Mouse (Mus musculus) embryo, embryonic 9.5 days (tissue): ENCODE data around the gene Ebi3.

Source experiments
- DNase-seq: peaks from one replicate; pipeline ENCODE4 v3.0.0-alpha.2; 2017; ENCODE audit errors: extremely low spot score

Gene Ebi3

DNA sequence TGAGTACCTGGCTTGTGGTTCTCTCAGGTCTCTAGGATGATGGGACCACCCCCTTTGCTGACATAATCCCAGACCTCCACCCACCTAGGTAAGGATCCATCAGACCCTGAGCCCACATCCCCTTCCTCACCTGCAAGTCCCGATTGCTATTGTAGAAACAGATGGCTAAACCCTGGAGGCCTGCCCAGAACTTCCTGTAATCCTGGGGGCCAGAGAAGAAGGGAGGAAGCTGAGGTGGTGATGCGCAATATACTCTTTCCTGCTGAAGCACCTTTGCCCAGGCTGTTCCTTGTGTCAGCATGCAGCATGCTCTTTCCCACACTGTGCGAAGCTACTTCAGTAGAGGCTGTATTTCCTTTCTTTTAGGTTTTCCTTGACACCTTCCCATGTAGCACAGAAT lies 50.6 kb downstream of the Ebi3 start:
- DNase-seq: no peak

DNA sequence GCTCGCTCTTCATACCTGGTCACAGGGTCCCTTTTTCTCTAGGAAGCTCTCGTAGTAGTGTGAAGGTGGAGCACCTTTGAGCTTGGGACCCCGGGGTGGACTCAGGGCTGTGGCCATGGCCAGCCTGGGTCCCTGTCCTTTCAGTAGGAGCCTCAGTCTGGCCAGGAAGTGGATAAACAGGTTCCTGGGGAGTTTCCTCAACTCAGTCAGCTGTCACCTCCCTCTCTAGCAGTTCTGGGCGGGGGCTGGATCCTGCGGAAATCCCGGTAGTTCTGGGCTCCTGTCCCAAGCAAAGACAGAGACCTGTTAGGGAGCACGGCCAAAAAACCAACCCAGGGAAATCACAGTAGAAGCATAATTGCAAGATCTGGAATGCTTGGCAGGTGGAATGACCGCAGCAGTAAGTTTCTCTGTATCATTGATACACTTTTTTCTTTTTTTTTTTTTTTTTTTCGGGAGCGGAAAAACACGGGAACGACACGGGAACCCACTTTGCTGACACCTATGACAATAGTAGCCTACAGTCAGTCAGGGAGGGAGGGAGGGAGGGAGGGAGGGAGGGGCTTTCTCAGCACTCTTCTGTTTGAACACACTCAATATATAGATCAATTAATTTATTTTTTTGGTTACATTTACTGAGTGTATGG lies 53.1 kb downstream of the Ebi3 start, which contains the start of the genes Stap2 and Mpnd:
TSS of gene Stap2 (minus strand) at position 170 of the 647 bp plus-strand sequence.
TSS of gene Mpnd (plus strand) at position 297 of the 647 bp plus-strand sequence.
- DNase-seq: no peak
